Mouse (Mus musculus) gastrocnemius, postnatal 14 days (tissue): ENCODE data around the gene Rgs16. TPM values are rescaled to one million over a fixed set of nuclear protein-coding genes. Genes with fewer than 3 reads are reported as not detected.

Experiments used
- DNase-seq: peaks from one replicate; pipeline ENCODE4 v3.0.0; 2021; ENCODE audit warnings: mixed read lengths
- intact Hi-C: fragments of 180-260 bp; cut with DNase I; formaldehyde crosslinking; loops from one replicate; pipeline ENCODE4 v1.15.1; 2025; ENCODE audit warnings: low total_unique reads
- total RNA-seq, 2 experiments: library from RNA; stranded (reverse); gene quantifications; 2 replicates each; pipeline ENCODE4 v1.2.3; 2021

Gene Rgs16
- total RNA-seq, 2 experiments from 2014 or later = 3.1 to 4.1 TPM

- DNase-seq = no peak
- intact Hi-C loops = no loop called here
Observed at GRCm38 (mm10) chr1:153712633-153713032, 27.5 kb upstream of the Rgs16 start.

- intact Hi-C loops = no loop called here
Observed at GRCm38 (mm10) chr1:153717990-153718389, 22.2 kb upstream of the Rgs16 start.

GRCm38 (mm10) chr1:153720935-153721334, 19.2 kb upstream of the Rgs16 start:
- no peak for DNase-seq
- intact Hi-C loops = no loop called here

More at GRCm38 (mm10) chr1:153717990-153718389, 22.2 kb upstream of the Rgs16 start:
- no peak for DNase-seq

GRCm38 (mm10) chr1:153721565-153722310, 18.4 kb upstream of the Rgs16 start:
- intact Hi-C loops = no loop called here

GRCm38 (mm10) chr1:153723426-153723825, 16.7 kb upstream of the Rgs16 start:
- DNase-seq = no peak
- intact Hi-C loops = no loop called here

More at GRCm38 (mm10) chr1:153721565-153722310, 18.4 kb upstream of the Rgs16 start:
- DNase-seq = no peak

GRCm38 (mm10) chr1:153726636-153727035, 13.5 kb upstream of the Rgs16 start:
- DNase-seq = no peak
- intact Hi-C loops = no loop called here

- no peak for DNase-seq
- intact Hi-C loops = loop anchor here (10.0 kb wide), 1 partner anchor 55 kb away; no protein-coding TSS in a partner anchor
Observed at GRCm38 (mm10) chr1:153729806-153730205, 10.3 kb upstream of the Rgs16 start.

- intact Hi-C loops = loop anchor here (10.0 kb wide), 1 partner anchor 56 kb away; no protein-coding TSS in a partner anchor
- DNase-seq = peak; percentile 65
Observed at GRCm38 (mm10) chr1:153730671-153731070, 9.5 kb upstream of the Rgs16 start.

GRCm38 (mm10) chr1:153733181-153733580, 7.0 kb upstream of the Rgs16 start:
- intact Hi-C loops = loop anchor here (10.0 kb wide), 1 partner anchor 58 kb away; no protein-coding TSS in a partner anchor

GRCm38 (mm10) chr1:153734866-153735265, 5.3 kb upstream of the Rgs16 start:
- intact Hi-C loops = loop anchor here (10.0 kb wide), 1 partner anchor 60 kb away; no protein-coding TSS in a partner anchor
- DNase-seq = no peak

More at GRCm38 (mm10) chr1:153733181-153733580, 7.0 kb upstream of the Rgs16 start:
- DNase-seq = no peak

GRCm38 (mm10) chr1:153736096-153736495, 4.1 kb upstream of the Rgs16 start:
- DNase-seq = no peak
- intact Hi-C loops = loop anchor here (10.0 kb wide), 1 partner anchor 61 kb away; no protein-coding TSS in a partner anchor

GRCm38 (mm10) chr1:153737101-153738085, 2.8 kb upstream of the Rgs16 start:
- intact Hi-C loops = loop anchor here (10.0 kb wide), 1 partner anchor 63 kb away; no protein-coding TSS in a partner anchor
- no peak for DNase-seq

- intact Hi-C loops = loop anchor here (10.0 kb wide), 1 partner anchor 65 kb away; no protein-coding TSS in a partner anchor
- DNase-seq = no peak
Observed at GRCm38 (mm10) chr1:153739437-153740015, 623 bp upstream of the Rgs16 start.

GRCm38 (mm10) chr1:153740775-153741400, 739 bp downstream of the Rgs16 start:
- no peak for DNase-seq
- intact Hi-C loops = no loop called here

- DNase-seq = no peak
- intact Hi-C loops = loop anchor here (2.0 kb wide), 1 partner anchor 183 kb away; no protein-coding TSS in a partner anchor
Observed at GRCm38 (mm10) chr1:153741551-153742316, 1.6 kb downstream of the Rgs16 start.

GRCm38 (mm10) chr1:153742374-153743155, 2.4 kb downstream of the Rgs16 start:
- peak; percentile 77 for DNase-seq
- intact Hi-C loops = loop anchor here (2.0 kb wide), 1 partner anchor 184 kb away; no protein-coding TSS in a partner anchor

GRCm38 (mm10) chr1:153746119-153746670, 6.0 kb downstream of the Rgs16 start:
- no peak for DNase-seq
- intact Hi-C loops = no loop called here
